Mouse (Mus musculus) cerebellum, adult 2 months (tissue): Measurements from ENCODE around the gene Med11. TPM values are rescaled to one million over a fixed set of nuclear protein-coding genes. Genes with fewer than 3 reads are reported as not detected.
"Not testable (repeated sequence)": the region's sequence is repeated elsewhere in the genome, so short reads cannot be mapped to it uniquely, and the experiment has no call there.

Experiments
- DNase-seq, 2 experiments: peaks; one replicate each; pipeline ENCODE4 v3.0.0; 2021
- H3K27ac ChIP-seq: fragments of 200-500 bp; 2 replicates; pipeline ENCODE4 v1.5.1; 2012; ENCODE audit warnings: low read length, control low read depth, inconsistent platforms; ENCODE audit not compliant: insufficient read depth
- H3K27me3 ChIP-seq: fragments of 200-500 bp; 2 replicates; pipeline ENCODE4 v1.6.1; 2012; ENCODE audit warnings: inconsistent platforms, mild to moderate bottlenecking, low read length, moderate library complexity; ENCODE audit not compliant: control insufficient read depth, insufficient read depth
- H3K4me1 ChIP-seq: fragments of 200-500 bp; 2 replicates; pipeline ENCODE4 v1.6.1; 2011; ENCODE audit warnings: low read length; ENCODE audit not compliant: control insufficient read depth, insufficient read depth
- H3K4me3 ChIP-seq: fragments of 200-500 bp; replicated peaks from 2 replicates; pipeline ENCODE3; 2011; ENCODE audit warnings: mild to moderate bottlenecking, low read depth, low read length, control low read depth; ENCODE audit not compliant: insufficient read depth
- CTCF ChIP-seq: fragments of 200-500 bp; IDR thresholded peaks from 2 replicates; pipeline ENCODE4 v1.5.1; 2011; ENCODE audit warnings: low read depth, mild to moderate bottlenecking, control low read depth, low read length, moderate library complexity, borderline replicate concordance; ENCODE audit not compliant: insufficient read depth
- POLR2A ChIP-seq: fragments of 200-500 bp; IDR thresholded peaks from 2 replicates; pipeline ENCODE4 v1.6.1; 2011; ENCODE audit warnings: low read length, control low read depth, borderline replicate concordance; ENCODE audit not compliant: insufficient read depth
- WGBS: fragments of 180-500 bp; shearing (Covaris S2); methylation state at CpG from one replicate; pipeline ENCODE4 v1.1.7; 2018; 5-methylcytosine and 5-hydroxymethylcytosine counted together
- polyA plus RNA-seq: library from polyadenylated mRNA; depleted of rRNA; stranded (reverse); fragments of >200 nt; gene quantifications from 2 replicates; pipeline ENCODE4 v1.2.3, GENCODE M21; 2012

Gene Med11
- polyA plus RNA-seq, 1 experiment: 20.5 TPM

GRCm38 (mm10) chr11:70458688-70459600 lies 7.2 kb downstream of the Med11 start, which contains the start of gene Zmynd15:
Gene Zmynd15, plus strand, starts transcription at chr11:70459433.
- H3K4me1 ChIP-seq: peaks cover 3% of the 10 kb centered on the region; the same call in 1 of the 2 replicates
- no peak within 1 kb of the TSS for H3K27ac ChIP-seq
- DNase-seq: no peak
- no peak for TF ChIP-seq CTCF
- no peaks in the 10 kb centered on the region for H3K27me3 ChIP-seq
- WGBS: 18% methylated on average over 32 of the region's 32 CpGs
- peak within 1 kb of the TSS; percentile 60 for H3K4me3 ChIP-seq

DNA sequence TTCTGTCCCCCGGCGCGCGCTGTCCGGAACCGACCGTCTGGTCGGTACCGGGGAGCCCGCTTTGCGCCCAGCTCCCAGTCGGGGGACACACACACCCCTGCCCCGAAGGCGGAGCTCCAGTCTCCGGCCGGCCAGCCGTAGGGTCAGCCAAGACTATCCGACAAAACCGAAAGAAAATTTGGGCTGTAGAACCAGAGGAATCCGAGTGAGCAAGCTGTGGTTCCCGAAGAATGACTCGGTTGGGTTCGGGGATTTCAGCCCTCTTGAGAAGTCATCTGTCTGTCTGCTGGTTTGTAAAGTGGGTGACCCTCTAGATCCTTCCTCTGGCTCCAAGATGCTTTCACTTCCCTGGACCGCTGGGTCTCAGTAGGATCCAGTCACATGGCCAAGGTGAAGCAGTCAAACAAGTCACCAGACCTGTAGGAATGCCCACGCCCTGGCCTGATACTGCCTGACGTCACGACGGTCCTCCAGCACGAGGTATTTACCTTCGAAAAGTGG lies 7.9 kb downstream of the Med11 start, which contains the start of gene Cxcl16:
TSS of gene Cxcl16 (minus strand) at position 384 of the 501 bp plus-strand sequence.
- Histone ChIP-seq H3K27ac (no peak within 1 kb of the TSS), H3K4me1 (peaks cover 3% of the 10 kb centered on the region; the same call in 1 of the 2 replicates), H3K27me3 (no peaks in the 10 kb centered on the region), H3K4me3 (peak within 1 kb of the TSS; percentile 60)
- no peak for TF ChIP-seq CTCF
- no peak for TF ChIP-seq POLR2A
- DNase-seq: peak in 1 of 2 experiments; percentile 17
- WGBS: 6% methylated on average over 30 of the region's 30 CpGs

- no peaks in the 10 kb centered on the region for H3K27me3 ChIP-seq
- TF ChIP-seq POLR2A: no peak
- no peak for TF ChIP-seq CTCF
- H3K4me1 ChIP-seq: 0 out of 2 replicates have a peak, but pooled peaks cover 3% of the 10 kb centered on the region
- DNase-seq: no peak
- no peak overlapping the region for H3K4me3 ChIP-seq
- WGBS: 82% methylated on average over 5 of the region's 5 CpGs
- no peak overlapping the region for H3K27ac ChIP-seq
Measured at GRCm38 (mm10) chr11:70463970-70464369, 12.3 kb downstream of the Med11 start.

DNA sequence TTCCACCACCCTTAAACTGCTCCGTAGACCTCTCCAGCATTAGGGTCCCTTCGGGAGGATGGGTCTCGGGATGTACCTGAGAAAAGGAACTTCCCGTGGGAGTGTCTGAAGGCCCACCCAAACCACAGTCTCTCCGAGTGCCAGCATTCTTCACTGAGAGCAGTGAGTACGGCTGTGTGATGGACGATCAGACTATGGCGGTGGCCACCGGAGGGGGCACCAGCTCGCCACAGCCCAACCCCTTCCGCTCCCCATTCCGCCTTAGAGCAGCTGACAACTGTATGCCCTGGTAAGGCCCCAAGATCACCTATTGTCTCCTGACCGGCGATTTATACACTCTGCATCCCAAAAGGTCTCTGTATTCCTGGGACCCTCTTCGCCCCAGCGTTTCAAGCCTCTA lies 13.5 kb downstream of the Med11 start:
- Histone ChIP-seq H3K27ac (no peak overlapping the region), H3K4me1 (no peaks in the 10 kb centered on the region), H3K27me3 (no peaks in the 10 kb centered on the region), H3K4me3 (no peak overlapping the region)
- WGBS: 33% methylated on average over 16 of the region's 16 CpGs
- no peak for TF ChIP-seq CTCF
- TF ChIP-seq POLR2A: no peak
- no peak for DNase-seq

GRCm38 (mm10) chr11:70465824-70466223 lies 14.1 kb downstream of the Med11 start:
- peak overlapping the region; percentile 11 for H3K4me3 ChIP-seq
- DNase-seq: peak; percentile 19 to 35

GRCm38 (mm10) chr11:70467902-70468619 lies 16.3 kb downstream of the Med11 start:
- H3K27me3 ChIP-seq: no peaks in the 10 kb centered on the region
- no peak for DNase-seq
- no peaks in the 10 kb centered on the region for H3K4me1 ChIP-seq
- TF ChIP-seq CTCF (no peak), POLR2A (no peak)
- H3K4me3 ChIP-seq: no peak overlapping the region
- 81% methylated on average over 5 of the region's 5 CpGs for WGBS
- H3K27ac ChIP-seq: no peak overlapping the region

More at GRCm38 (mm10) chr11:70465824-70466223, 14.1 kb downstream of the Med11 start:
- no peaks in the 10 kb centered on the region for H3K27me3 ChIP-seq
- 7% methylated on average over 23 of the region's 23 CpGs for WGBS
- H3K27ac ChIP-seq: no peak overlapping the region
- no peak for TF ChIP-seq POLR2A
- no peak for TF ChIP-seq CTCF
- no peaks in the 10 kb centered on the region for H3K4me1 ChIP-seq

- no peaks in the 10 kb centered on the region for H3K4me1 ChIP-seq
- TF ChIP-seq POLR2A: no peak
- no peak for TF ChIP-seq CTCF
- H3K27me3 ChIP-seq: no peaks in the 10 kb centered on the region; the same call in 1 of the 2 replicates
- no peak overlapping the region for H3K4me3 ChIP-seq
- 83% methylated on average over 3 of the region's 3 CpGs for WGBS
- no peak for DNase-seq
- no peak overlapping the region for H3K27ac ChIP-seq
Measured at GRCm38 (mm10) chr11:70469764-70470163, 18.0 kb downstream of the Med11 start.

DNA sequence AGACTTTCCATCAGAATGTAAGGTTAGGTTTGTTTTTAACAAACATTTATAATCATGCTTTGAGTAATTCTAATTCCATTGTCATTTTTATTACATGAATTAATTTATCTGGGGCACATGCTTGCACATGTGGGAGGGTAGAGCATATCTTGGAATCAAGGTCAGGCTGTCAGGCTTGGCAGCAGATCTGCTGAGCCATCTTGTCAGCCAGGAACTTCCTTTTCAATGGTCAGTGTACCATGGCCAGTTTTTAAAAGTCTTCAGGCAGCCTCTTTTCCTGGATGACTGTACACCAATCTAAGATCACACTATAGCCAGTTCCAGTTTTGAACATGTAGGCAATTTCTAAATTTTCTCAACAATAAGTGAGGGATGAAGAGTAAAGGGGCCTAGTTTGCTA lies 21.0 kb downstream of the Med11 start:
- H3K4me3 ChIP-seq: no peak overlapping the region
- no peak overlapping the region for H3K27ac ChIP-seq

DNA sequence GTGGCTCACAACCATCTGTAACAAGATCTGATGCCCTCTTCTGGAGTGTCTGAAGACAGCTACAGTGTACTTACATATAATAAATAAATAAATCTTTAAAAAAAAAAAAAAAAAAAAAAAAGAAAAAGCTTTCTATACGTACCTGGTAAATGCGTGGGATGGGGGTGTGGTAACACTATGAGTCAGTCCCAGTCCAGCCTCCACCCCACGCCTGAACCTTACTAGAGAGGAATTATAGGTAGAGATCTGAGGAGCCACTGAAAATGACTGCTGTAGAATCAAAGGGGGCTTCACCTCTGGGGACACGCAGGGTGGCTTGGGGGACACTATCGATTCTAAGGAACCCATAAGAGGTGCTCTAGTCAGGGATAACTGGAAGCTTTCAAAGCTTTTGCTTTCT lies 21.6 kb downstream of the Med11 start:
- not testable (repeated sequence) for DNase-seq, H3K4me3 ChIP-seq, H3K27me3 ChIP-seq, H3K4me1 ChIP-seq, H3K27ac ChIP-seq
- WGBS: 87% methylated on average over 5 of the region's 5 CpGs

More for the DNA sequence above, 21.0 kb downstream of the Med11 start:
- TF ChIP-seq CTCF (no peak), POLR2A (no peak)
- DNase-seq: no peak
- H3K4me1 ChIP-seq: no peaks in the 10 kb centered on the region
- no peaks in the 10 kb centered on the region; the same call in 1 of the 2 replicates for H3K27me3 ChIP-seq
